Mouse (Mus musculus) right cerebral cortex, postnatal 4 days (tissue): ENCODE data around the gene Astn2.
A peak's percentile ranks its signal among the peaks of the same experiment; 100 is the strongest.

Source experiments
- DNase-seq: peaks from one replicate; pipeline ENCODE4 v3.0.0-alpha.2; 2022

The Astn2 gene

DNA sequence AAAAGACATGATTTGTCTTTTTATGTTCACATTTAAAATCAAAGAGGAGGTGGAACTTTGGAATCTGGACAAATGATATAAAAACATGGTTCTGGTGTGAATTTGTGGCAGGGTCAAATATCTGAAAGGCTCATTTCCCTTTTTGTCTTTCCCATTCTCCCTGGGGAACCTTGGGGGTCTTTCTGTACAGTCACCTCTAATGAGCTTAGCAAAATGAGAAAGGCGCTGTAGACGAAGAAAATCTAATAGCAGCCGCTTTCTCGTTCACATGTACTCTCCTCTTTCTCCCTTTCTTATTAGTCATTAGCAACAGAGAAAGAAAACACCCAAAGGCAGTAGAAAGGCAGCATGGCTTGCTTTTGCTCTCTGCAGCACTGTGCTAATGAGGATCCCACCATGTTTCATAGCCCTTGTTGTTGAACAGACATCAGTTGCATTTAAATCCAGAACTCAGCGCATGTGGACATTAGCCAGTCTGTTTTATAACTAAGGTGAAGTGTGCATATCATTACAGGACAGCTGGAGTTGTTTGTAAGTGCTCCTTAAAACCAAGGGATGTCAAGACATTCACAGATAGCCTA lies 737.3 kb downstream of the Astn2 start:
- DNase-seq: no peak

- no peak for DNase-seq
Measured at GRCm38 (mm10) chr4:65663176-65663575, 741.2 kb downstream of the Astn2 start.

- peak; percentile 93 for DNase-seq
Measured at GRCm38 (mm10) chr4:65654723-65655122, 749.7 kb downstream of the Astn2 start.

DNA sequence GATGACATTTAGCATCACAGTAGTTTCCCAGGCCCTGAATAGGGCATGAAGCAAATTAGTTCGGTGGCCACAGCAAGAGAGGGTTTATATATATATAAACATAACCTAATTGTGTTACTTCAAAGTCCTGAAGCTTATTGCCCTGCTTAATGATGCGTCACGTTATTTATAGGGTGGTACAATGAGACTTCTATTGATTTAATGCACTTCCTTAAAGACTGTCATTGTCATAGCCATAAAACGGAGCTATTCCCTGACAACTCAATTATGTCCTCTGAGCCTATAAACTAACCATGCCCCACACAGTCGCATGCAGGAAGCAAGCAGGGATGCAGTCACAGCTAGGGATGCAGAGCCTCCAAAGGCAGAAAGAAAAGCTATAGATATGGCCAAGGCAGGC lies 761.8 kb downstream of the Astn2 start:
- DNase-seq: no peak

- no peak for DNase-seq
Measured at GRCm38 (mm10) chr4:65638231-65638630, 766.2 kb downstream of the Astn2 start.

DNA sequence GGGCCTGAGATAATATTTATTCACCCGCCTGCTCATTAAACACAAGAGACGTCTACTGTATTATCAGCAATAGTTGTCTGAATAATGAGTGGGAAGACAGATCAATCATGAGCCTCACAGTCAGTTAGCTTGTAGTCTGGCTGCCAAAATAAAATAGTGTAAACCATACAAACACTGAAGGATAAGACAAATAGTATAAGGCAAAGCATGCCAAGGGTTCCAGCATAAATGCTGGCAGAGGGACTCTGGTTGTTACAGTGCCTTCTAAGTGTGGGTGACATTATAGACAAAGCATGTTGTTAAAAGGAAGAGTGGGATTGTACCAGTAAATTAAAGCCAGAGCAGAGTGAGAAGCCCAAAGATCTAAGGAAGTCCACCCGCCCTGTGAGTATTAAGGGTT lies 784.3 kb downstream of the Astn2 start:
- DNase-seq: no peak

DNA sequence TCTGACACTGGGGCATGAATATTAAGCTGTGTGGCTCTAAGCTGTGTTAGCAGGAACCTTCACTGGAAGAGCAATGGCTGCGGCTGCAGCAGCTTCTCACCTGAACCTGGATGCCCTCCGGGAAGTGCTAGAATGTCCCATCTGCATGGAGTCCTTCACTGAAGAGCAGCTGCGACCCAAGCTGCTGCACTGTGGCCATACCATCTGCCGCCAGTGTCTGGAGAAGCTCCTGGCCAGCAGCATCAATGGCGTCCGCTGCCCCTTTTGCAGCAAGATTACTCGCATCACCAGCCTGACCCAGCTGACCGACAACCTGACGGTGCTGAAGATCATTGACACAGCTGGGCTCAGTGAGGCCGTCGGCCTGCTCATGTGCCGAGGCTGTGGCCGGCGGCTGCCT lies 791.3 kb downstream of the Astn2 start:
- DNase-seq: no peak

- no peak for DNase-seq
Measured at GRCm38 (mm10) chr4:65610896-65611295, 793.5 kb downstream of the Astn2 start.

DNA sequence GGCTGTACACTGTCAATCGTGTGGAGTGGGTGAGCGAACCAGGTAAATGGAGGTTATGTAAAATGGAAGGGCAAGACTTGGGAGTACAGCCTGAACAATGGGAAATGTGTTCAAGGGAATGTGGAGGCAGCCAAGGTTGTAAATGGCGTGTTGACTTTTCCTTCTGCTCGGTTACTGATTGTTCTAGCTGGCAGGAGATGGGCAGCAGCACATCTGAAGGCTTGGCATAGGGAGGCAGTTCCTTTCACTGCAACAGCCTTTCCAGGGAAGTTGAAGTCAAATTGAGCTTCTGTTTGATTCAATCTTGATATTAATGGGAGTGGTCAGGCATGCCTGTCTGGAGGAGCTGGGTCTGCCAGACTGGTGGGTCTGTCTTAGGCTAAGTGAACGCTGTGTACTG lies 794.1 kb downstream of the Astn2 start:
- DNase-seq: no peak

- no peak for DNase-seq
Measured at GRCm38 (mm10) chr4:65608112-65608511, 796.3 kb downstream of the Astn2 start.

DNA sequence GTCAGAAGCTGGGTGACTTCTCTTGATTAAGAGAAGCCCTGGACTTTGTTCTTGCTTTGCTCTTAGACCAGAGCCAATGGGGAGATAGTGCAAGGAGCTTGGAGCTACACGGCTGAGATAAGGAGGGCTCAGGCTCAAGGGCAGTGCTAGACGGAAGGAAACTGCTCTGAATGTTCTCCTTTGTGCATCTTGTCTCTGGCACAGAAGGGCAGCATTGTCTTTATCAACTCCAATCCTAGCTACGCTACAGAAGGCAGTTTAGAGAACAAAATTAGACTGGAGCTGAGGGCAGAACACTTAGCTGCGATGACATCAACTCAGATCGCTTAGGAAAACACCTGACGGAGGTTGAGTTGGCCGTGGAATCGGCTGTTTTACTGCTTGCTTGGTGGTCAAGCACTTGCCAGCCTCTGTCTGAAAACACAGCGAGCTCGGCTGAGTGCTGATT lies 797.2 kb downstream of the Astn2 start:
- no peak for DNase-seq

- DNase-seq: no peak
Measured at GRCm38 (mm10) chr4:65605151-65605702, 799.2 kb downstream of the Astn2 start.

DNA sequence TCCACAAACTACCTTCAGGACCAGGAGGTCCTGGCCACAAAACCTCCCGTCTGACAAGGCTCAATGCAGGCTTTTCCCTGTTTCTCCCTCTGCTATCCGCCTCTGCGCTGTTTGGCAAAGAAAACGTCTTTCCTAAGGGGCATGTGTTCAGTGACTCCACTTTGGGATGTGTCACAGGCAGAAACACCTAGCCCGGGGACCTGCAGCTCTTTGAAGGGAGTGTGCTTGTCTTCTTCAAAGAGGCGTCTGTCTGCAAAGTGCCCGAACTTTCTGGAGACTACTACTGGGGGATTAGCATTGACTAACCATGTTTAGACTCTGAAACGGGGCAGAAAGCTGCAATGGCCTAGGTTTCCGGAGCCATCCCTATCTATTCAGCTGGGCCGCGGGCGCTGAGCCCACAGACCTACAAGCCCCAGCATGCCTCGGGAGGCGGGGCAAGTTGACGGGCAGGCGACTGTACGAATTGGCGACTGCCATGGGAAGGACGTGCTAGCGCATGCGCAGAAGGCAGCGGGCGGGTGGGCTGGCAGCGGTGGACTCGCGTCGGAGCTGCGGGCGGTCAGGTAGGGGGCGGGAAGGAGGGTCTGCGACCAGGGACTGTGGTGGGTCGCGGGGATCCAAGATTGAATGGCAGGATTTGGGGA lies 799.8 kb downstream of the Astn2 start, which contains the start of gene Trim32:
Gene Trim32, plus strand, starts transcription at position 483 of the 647 bp plus-strand sequence.
- peak; percentile 100 for DNase-seq

DNA sequence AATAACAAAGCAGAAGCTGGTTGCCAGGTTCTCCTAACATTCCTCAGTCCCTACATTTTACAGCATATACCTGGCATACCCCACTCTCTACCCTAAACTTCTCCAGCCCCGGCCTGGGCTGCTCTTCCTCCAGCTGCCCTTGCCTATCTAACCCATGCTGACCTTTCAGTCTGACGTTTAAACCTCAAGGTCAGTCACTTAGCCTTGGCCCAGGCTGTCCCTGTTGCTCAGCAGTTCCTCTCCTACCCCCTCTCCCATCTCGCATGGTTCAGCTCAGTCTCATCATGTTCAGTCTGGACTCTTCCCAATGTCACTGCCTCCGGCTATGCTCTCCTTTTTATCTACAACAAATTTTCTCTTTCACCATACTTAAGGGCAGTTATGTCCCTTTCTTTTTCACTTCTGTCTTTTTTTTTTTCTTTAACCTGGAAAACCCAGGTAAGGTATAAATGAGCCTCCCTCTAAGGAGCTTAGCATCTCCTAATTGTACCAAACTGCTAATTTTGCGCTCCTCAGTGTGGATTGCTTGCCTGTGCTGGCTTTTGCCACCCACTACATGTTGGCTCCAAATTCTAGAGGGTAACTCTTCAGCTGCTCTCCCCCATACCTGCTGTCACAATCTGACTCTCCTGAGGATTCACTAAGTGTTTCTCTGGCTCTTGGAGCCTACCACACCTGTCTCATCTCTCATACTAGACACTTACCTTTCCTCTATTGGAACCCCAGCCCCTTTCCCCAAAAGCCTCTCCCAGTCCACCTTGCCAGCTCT lies 809.6 kb downstream of the Astn2 start:
- DNase-seq: no peak

GRCm38 (mm10) chr4:65589780-65590179 lies 814.6 kb downstream of the Astn2 start:
- no peak for DNase-seq

DNA sequence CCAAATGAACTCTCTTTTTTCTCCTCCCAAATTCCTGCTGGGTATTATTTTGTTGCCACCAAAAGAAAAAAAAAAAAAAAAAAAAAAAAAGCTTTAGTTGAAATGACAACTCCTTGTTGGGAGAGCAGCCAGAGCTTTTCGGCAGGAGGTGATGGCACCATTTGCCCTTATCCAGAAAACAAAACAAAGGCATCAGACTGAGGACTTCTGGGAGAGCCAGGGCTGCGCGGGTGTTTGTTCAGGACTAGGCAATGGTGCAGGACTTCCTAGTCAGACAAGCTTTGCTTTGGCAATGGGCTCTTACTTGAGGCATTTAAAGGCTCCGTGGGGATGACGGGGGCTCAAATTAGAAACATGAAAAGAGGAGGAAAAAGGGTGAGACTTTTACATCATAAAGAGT lies 817.5 kb downstream of the Astn2 start:
- no peak for DNase-seq

DNA sequence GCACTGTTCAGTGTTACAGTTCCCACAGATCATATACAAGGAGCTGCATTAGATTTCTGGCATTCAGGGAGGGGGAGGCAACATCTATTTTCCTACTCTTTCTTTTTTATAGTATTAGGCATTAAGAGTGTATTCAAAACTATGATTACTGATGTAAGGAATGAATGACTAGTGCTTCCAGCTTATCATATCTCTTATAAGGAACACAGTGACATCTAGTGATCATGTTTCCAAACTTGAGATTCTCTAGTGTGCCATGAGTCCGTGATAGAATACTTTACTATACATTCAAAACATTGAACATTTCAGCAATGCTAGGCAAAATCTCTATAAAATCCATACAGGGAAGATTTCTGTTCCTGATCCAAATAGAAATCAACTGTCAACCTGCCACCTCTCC lies 824.2 kb downstream of the Astn2 start:
- DNase-seq: no peak

DNA sequence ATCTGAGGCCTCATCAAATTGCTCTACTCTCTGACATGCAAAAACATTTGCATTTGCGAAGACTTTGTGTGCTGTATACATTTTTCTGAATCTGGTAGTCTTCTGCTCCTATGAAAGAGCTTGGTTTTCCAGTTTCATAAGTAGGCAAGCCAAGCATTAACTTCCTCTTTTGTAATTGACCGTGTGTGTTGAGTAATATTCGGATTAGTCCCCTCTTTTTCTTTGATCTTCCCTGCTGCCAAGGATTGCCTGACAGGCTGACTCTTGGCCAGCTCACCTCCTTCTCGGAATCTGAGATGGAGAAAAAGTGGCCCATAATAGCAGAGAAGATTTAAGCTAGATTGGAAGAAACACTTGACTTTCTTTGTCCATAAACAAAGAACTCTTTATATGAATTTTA lies 838.9 kb downstream of the Astn2 start:
- no peak for DNase-seq

DNA sequence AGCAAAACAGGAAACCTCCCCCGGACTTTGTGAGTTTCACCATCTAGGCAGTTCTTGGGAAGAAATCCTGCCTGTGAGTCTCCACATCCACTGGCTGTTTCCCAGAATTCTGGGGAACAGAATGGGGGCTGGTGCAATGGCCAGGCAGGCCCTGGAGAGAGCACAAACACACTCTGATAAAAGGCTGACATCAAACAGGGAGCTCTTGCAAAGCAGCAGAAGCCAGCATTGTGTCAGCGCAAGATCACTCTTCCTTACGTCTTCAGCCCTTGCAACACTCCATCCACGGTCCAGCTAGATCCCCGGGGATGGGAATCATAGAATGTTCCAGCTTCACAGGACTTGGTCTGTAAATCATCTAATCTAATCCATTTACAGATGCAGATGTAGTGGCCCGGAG lies 855.9 kb downstream of the Astn2 start:
- DNase-seq: no peak

DNA sequence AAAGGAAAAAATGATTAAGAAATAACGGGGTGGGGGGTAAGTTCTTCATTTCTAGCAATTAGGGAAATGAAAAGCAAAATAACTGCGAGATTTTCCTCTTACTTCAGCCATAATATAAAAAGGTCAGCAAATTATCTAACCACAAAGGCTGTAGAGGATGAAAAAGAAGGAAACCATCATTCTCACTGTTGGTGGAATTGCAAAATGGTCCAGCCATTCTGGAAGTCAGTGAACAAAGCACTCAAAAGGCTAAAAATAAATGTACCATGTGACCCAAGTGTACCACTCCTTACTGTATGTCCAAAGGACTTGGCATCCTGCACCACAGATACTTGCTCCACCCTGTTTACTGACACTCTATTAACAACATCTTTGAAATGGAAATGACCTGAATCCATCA lies 858.8 kb downstream of the Astn2 start:
- no peak for DNase-seq

- no peak for DNase-seq
Measured at GRCm38 (mm10) chr4:65532071-65532736, 872.2 kb downstream of the Astn2 start.

GRCm38 (mm10) chr4:65531621-65532020 lies 872.8 kb downstream of the Astn2 start:
- no peak for DNase-seq

GRCm38 (mm10) chr4:65530901-65531300 lies 873.5 kb downstream of the Astn2 start:
- DNase-seq: no peak
